Mouse (Mus musculus) left cerebral cortex, postnatal 25 days (tissue): ENCODE data around the gene Dock9. TPM values are rescaled to one million over a fixed set of nuclear protein-coding genes. Genes with fewer than 3 reads are reported as not detected.

Source experiments
- DNase-seq, 2 experiments: peaks; one replicate each; pipeline ENCODE4 v3.0.0; 2022; ENCODE audit warnings: low spot score in 2 of 2, mixed read lengths in 1 of 2
- intact Hi-C: fragments of 180-260 bp; cut with DNase I; formaldehyde crosslinking; loops from one replicate; pipeline ENCODE4 v1.15.1; 2025
- total RNA-seq, 2 experiments: library from RNA; stranded (reverse); gene quantifications; 2 replicates each; pipeline ENCODE4 v1.2.3; 2021

The Dock9 gene
- 10 to 100 TPM; 91.3 to 92.3 TPM for total RNA-seq

DNA sequence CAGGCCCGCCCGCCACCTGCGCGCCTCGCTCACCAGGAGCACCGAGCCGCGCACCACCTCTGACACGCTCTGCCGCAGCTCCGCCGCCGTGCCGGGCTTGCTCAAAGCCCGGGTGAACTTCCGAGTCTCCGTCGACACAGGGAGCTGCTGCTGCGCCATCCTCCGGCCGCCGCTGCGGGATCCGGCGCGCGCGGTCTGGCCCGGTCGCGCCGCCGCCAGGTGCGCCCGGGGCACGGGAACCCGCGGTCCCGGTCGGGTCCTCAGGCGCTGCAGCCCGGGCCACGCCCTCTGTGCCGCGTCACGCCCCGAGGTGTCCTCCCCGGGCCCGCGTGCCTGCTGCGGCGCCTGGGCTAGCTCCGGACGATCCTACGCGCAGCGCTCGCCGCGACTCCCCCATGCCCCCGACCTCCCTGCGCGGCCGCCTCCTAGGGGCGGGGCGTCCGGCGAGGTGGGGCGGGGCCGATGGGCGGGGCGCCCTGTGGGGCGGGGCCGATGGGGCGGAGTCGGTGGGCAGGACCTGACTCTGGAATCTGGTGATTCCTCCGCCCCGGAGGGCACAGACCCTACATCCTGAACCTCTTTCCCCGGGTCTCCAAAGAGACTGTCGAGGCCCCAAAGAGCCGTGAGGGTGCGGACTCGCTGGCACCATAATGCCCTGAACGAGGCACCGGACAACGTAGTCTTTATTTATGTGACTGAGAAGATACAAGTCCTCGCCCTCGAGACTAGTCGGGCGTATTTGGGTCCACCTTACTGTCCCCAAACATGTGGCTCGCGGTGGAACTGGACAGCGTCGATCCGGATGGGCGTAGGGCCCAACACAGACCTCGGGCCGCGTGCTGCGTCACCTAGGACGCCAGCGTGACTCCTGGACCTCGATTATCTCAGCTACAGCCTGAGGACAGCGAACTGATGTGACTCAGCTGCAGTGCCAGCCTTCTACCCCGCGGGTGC, at the start of gene Dock9:
Gene Dock9, minus strand, starts transcription at position 381 of the 954 bp plus-strand sequence.
- intact Hi-C loops, result loop anchor here (1.0 to 5.0 kb wide), 2 partner anchors 81 to 210 kb away; partner anchors contain the start of gene Ubac2
- DNase-seq, result peak; percentile 79 to 82

DNA sequence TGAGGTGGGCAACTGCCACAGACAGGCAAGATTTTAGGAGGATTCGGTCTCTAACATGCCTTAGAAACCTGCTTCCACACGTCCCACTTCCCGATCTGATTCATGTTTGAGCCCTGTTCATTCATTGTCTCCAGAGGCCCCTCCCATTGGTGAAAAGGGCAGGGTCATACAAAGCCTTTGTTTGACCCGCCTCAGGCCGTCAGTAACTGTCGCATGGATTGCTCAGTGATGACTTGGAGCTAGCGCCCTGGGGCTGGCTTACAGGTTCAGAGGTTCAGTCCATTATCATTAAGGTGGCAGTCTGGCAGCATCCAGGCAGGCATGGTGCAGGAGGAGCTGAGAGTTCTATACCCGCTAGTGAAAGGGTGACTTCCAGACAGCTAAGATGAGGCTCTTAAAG, 46.8 kb upstream of the Dock9 start:
- no peak for DNase-seq
- intact Hi-C loops, result no loop called here

DNA sequence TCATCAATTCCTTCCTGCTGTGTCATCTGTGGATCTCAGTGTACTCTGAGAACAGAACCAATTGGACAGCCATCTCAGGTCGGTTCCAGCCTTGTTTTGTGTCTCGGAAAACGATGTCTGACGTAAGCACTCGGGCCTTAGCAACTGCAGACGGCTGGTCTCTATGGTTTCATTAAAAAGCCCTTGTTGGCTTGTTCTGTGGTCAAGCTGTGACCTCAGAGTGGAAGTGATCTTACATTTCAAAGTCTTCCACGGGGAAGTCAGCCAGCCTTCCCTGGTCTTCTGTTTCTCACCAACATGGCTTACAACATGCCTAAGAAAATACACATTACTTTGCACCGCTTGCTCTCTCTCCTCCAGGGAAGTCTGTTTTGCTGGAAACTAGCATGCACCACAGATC, 42.6 kb upstream of the Dock9 start:
- intact Hi-C loops, result no loop called here
- DNase-seq, result no peak

DNA sequence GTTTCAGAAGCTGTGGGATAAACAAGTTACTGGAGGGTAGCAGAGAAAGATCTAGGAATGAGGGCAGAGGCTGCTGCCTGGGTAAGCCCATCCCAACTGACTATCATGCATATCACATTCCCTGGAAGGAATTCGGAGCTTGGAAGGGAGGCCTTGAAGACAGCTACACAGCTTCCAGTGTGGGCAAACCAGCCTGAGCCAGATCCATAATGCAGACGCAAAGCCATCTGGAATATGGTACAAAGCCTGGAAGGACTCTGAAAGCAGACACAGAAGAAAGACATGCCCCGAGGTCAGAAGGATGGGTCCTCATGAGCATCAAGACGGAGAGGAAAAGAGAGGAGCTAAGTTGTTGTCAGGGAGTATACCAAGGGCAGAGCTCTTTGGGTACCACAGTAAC, 40.5 kb upstream of the Dock9 start:
- intact Hi-C loops, result no loop called here
- no peak for DNase-seq

DNA sequence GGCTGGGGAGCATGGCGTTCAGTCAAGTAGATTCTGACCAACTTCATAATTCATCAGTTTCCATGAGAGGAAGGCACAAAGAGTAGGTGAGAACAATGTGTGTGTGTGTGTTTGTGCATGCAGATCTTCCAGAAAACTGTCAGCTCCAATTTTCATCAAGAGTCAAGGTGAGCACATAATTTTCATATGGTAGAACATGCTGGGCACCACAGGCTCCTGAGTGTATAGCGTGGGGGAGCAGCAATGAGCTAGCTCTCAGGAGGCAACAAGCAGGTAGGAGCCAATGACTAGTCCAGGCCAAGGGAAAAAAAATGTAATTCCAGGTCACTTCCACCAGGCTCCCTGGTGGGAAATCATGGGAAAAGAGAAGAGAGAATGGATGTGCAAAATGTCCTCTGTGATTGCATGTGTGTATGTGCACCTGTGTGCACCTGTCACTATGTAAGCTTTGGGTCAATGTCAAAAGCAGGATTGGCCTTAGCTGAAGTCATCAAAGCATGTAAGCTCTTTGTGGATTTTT, 35.4 kb upstream of the Dock9 start:
- DNase-seq, result no peak
- intact Hi-C loops, result no loop called here

DNA sequence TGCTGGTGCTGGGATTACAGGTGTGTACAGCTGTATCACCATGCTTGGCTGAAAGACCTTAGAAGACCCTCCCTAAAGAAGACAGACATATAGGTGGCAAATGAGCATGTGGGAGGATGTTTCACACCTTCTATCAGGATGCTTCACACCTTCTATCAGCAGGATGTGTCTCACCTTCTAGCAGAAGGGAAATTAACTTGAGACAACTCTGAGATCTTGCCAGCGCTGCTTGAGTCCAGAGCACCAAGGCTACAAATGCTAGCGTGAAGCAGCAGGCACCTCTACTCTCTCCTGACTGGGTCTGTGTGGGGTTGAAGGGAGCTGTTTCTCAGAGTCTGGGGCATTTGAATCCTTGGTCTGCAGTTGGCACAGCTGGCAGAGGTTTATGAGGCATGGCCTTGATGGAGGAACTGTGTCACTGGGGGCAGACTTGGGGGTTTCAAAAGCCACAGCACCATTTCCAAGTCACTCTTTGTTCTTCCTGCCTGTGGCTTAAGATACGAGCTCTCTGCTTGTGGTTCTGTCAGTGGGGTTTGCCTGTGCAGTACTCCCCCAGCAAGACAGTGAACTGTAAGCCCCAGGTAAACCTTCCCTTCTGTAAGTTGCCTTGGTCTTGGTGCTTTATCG, 32.3 kb upstream of the Dock9 start:
- intact Hi-C loops, result no loop called here
- DNase-seq, result no peak

DNA sequence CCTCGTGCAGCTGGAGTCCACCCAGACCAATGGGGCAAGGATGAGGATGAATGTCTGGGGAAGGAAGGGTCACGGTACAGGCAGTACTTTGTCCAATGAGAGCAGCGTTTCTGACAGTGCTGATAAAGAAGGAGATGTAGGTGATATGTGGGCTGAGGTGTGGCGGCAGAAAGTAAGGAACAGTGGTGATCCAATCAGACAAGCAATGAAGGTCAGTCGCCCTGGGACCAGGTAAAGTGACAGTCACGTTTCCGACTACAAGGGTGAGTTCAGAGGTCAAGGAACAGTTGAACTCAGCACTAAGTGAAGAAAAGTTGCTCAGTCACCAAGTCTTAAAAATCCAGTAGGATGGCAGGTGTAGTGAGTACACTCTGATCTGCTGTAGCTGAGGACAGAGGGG, 29.5 kb upstream of the Dock9 start:
- intact Hi-C loops, result no loop called here

DNA sequence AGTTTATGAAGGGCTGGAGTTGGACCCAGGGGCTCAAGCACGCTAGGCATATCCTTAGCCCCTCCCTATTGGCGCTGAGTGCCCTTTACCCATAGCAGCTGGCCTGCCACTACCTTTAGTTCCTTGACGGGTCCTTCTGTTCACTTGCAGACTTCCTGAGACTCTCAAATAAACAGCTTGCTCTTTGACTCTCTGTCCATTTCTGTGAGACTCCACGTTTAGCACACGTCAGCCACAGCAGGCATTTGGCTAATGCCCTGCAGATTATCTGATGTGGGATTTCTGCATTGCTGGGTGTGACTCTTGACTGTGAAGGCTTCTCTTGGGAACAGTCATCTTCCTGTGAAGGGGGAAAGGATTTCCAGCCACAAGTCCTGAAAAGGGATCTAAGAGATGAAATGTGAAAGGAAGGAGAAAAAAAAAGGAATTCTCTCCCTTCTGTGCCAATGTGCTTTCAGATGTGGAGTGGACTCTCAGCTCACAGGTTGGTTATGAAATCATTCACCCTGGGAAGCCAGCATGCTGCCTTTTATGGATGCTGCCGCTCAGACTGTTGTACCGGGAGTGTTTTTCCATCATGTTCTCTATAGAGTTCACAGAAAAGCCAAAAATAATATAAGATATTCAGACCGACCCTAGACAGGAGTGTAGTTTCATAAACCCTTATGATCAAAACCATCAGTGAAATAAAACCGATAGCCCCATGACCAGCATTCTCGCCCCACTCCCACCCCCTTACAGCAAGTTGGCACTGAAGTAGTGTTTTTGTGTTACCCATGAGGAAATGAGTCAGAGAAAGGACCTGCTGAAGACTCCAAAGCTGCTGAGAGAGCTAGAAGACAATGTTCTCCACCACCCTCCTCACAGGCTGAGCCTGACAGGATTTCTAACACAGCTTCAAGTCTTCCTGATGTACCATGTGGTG, 28.1 kb upstream of the Dock9 start:
- DNase-seq, result peak; percentile 34 to 71
- intact Hi-C loops, result no loop called here

More for the DNA sequence above, 29.5 kb upstream of the Dock9 start:
- no peak for DNase-seq

DNA sequence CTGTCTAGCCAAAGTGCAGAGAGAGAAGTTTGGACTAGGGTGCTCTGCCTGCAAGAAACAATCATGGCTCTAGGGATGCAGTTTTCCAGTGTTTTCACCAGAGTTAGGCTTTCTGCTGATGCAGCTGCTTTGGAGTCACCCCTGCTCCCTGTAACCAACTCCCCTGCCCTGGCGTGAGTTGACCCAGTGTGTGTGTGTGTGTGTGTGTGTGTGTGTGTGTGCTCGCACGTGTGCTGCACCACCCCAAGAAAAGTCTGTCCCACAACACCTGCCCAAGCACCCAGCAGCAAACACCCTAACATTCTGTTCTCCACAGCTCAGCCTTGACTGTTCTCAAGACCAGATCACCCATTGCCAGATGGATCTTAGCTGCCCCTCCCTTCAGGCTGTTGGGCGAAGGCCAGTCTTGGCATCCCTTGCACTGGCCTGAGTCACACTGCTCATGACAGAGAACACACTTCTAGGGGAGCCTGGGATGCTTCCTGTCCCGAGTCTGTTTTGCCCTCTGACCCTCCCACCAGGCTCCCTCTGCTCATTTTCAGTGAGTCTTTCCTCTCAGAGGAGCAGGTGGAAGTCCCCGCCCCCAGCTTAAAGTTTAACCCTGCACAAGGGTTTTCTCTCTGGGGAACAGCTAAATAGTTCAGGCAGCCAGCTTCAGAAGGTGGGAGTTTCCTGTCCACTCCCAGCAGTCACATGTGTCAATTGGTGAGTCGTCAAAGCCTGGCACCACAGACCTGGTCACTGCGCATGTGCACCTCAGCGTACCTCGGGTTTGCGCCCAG, 26.9 kb upstream of the Dock9 start:
- DNase-seq, result no peak
- intact Hi-C loops, result no loop called here

DNA sequence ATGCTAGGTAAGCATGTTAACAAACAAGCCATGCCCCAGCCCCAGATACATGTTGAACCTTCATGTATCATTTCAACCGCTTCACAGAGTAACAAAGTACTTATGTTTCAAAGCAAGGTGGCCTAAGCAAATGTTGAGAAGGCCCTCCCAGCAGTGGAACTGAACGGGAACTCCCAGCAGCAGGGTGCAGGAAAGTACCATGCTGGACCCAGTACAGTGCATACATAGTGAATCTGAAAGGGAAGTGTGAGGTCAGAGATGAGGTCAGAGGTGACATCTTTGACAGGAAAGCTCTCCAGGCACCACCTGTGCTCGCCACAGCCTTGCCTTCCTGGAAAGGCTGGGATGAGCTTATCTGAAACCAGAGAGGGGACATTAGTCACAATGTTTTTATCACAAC, 25.4 kb upstream of the Dock9 start:
- intact Hi-C loops, result no loop called here
- no peak for DNase-seq

DNA sequence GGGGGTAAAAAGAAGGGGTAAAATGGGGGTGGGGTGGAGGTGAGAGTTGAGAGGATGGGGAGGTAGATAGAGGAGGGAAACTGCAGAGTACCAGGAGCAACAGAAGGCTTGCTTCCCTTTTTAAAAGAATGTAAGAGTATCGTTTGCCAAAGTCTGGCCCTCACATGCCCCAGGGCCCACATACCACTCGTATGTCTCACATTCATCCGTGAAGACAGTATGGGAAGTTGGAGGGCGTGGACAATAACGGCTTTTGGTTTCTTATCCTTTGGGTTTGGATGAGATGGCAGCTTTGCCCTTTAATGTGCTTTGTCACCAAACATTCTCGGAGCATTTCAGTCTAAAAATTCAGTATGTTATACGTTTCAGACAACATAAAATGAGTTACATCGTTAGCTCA, 24.9 kb upstream of the Dock9 start:
- no peak for DNase-seq
- intact Hi-C loops, result no loop called here

DNA sequence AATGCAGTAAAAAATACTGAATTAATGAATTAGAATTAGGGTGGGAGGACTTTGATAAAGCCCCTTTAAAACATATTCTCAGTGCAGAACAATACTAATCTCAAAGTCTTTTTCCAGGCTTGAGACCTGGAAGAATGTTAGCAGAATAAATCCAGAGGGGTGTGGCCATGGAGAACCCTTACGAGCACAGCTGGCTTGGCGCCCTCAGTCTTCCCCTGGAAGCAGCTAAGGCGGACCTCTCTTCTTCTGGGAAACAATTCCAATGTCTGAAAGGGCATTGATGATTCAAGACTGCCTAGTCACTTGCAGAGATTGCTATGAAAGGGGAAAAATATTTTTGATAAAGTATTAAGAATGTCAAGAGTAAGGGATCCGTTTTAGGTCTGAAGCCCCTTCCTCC, 9.2 kb upstream of the Dock9 start:
- intact Hi-C loops, result no loop called here
- no peak for DNase-seq

DNA sequence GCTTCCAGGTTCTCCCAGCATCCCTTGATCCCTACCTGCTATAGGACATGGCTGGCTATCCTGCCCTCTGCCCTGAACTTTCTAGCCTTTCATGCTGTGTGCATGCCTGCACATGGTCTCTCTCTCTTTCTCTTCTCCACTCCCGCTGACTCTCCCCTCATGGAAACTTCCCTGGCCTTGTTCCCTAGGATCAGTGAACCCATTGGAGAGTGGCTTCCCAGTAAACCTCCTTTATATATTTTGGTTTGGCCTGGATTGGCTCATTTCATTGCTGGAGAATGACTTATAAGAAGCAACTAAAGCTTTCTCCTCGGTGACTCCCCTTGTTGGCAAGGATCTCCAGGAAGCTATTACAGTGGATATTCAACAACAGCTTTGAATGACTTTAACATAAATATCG, 8.7 kb upstream of the Dock9 start:
- intact Hi-C loops, result no loop called here
- no peak for DNase-seq

DNA sequence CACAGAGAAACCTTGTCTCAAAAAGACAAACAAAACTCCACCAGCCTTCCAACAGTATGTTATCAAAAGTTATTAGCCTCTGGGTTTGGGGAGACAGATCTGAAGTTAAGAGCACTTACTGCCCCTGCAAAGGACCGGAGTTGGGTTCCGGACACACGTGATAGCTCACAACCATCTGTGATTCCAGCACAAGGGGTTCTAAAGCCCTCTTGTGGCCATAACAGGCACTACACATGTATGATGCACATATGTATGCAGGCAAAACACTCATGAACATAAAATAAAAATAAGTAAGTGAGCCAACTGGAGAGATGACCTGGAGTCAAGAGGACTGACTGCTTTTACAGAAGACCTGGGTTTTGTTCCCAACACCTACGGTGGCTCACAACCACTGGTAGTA, 6.8 kb upstream of the Dock9 start:
- intact Hi-C loops, result no loop called here
- DNase-seq, result no peak

DNA sequence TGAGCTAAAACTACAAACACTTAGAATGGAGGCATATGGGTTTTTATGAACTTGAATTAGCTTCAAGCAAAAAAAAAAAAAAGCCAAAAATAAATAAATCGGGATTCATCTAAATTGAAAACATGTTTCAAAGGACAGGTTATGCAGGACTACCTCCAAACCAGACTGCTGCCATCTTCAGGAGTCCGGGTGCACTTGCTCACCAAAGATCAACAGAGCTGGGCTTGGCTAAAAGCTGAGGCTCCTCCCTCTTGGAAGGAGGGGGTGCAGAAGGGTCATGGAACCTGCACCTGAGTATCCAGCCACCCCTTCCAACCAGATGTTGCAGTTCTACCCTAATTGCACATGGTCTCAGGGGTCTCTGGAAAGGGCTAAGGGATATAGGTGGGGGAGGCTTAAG, 3.3 kb upstream of the Dock9 start:
- peak in 1 of 2 experiments; percentile 14 for DNase-seq
- intact Hi-C loops, result no loop called here

DNA sequence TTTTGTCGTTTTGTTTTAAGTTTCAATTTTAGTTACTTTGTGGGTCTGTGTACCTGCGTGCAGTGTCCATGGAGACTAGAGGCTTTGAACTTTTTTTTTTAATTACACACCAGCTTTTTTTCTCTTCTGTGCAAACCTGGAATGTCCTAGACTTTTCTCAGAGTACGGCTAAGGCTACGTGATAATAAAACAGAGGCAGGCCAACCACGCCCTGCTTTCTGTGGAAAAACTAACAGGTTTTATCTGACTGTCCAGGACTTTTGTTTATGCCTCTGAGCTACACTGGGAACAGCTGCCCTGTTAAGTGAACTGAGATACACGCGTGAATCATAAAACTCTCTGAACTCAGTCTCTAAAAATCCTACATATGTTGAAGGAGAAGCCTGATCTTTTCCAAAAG, 1.5 kb upstream of the Dock9 start:
- no peak for DNase-seq
- intact Hi-C loops, result loop anchor here (5.0 kb wide), 1 partner anchor 212 kb away; no protein-coding TSS in a partner anchor

DNA sequence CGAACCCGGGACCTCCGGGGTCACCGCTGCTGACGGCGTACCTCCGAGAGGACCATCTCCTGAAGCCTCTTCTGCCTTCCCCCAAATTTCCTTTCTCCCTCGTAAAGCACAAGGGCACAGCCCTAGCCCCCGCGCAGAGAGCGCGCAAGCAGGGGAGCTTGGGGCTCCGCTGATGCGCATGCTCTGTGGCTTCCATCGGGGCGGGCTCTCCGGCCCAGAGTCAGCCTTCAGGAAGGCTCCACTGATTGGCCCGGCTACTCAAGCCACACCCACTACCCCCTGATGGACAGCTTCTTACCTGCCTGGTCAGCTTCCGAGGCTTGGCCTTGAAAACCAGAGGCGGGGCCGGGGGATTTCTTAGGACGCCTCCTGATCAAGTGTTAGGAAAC, 768 bp upstream of the Dock9 start:
- DNase-seq, result peak; percentile 89 to 97
- intact Hi-C loops, result loop anchor here (1.0 to 5.0 kb wide), 2 partner anchors 80 to 211 kb away; partner anchors contain the start of gene Ubac2

DNA sequence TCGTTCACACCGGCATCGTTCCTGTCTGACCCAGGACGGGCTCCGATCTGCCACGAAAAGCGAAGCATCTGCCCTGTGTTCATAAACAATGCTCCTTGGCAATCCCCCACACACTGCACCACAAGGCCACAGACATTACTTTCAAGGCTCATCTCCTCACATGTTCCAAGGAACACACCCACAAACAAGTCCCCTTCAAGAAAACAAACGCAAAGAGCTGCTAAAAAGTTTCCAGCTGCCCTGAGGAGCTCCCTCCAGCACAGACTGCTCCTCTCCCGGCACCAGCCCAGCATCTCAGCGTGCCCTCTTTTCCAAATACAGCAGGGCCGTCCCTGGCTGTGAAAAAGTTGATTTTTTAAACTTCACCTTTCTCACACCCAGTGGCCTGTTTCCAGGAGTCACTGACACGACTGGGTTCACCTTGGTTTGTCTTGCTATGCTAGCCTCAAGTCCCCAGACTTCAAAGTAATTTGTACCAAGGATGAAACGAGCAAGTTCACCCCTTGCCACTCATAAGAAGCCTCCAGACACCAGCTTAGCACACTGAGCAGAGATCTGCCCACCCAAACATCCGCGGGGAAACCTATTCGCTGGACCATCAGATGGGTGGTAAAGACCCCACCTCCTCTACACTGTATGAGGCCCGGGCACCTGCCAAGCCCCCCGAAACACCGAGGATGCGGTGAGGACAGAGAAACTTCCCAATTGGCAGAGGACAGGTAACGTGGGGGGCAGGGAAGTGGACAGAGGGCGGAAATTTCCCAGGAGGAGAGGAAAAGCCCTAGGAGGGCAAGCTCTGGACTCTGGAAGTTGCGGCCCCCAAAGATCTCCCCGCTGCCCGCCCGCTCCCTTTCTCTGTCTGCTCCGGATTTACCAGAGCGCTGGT, 823 bp downstream of the Dock9 start:
- intact Hi-C loops, result loop anchor here (5.0 kb wide), 1 partner anchor 210 kb away; no protein-coding TSS in a partner anchor
- DNase-seq, result no peak
